Mouse (Mus musculus) hindbrain, embryonic 14.5 days (tissue): ENCODE measurements around the gene Klrb1f. TPM values are rescaled to one million over a fixed set of nuclear protein-coding genes. Genes with fewer than 3 reads are reported as not detected.
"Not testable (repeated sequence)": the region's sequence is repeated elsewhere in the genome, so short reads cannot be mapped to it uniquely, and the experiment has no call there.

Experiments
- ATAC-seq: fragments of 200-750 bp; cut with Nextera tagmentation; 2 replicates; pipeline ENCODE4 v1.8.0; 2017; ENCODE audit warnings: moderate number of reproducible peaks, mild to moderate bottlenecking, moderate TSS enrichment, moderate library complexity; ENCODE audit not compliant: low FRiP score
- DNase-seq: peaks from one replicate; pipeline ENCODE4 v3.0.0-alpha.2; 2015; ENCODE audit warnings: low spot score
- H3K27ac ChIP-seq: fragments of 300-500 bp; sonication (generic); 2 replicates; pipeline ENCODE4 v1.5.1; 2014; ENCODE audit warnings: mild to moderate bottlenecking, moderate library complexity
- H3K27me3 ChIP-seq: fragments of 300-500 bp; sonication (generic); 2 replicates; pipeline ENCODE4 v1.6.1; 2014; ENCODE audit warnings: mild to moderate bottlenecking, low read length, mixed read lengths; ENCODE audit not compliant: control insufficient read depth, insufficient read depth
- H3K36me3 ChIP-seq: fragments of 300-500 bp; sonication (generic); replicated peaks from 2 replicates; pipeline ENCODE4 v1.6.1; 2014; ENCODE audit not compliant: control insufficient read depth, insufficient read depth
- H3K4me1 ChIP-seq: fragments of 300-500 bp; sonication (generic); replicated peaks from 2 replicates; pipeline ENCODE4 v1.6.1; 2014; ENCODE audit warnings: antibody characterized with exemption, low read length, mixed read lengths; ENCODE audit not compliant: control insufficient read depth, insufficient read depth
- H3K4me2 ChIP-seq: fragments of 300-500 bp; sonication (generic); replicated peaks from 2 replicates; pipeline ENCODE4 v1.6.1; 2014; ENCODE audit warnings: mild to moderate bottlenecking, moderate library complexity
- H3K4me3 ChIP-seq: fragments of 300-500 bp; sonication (generic); replicated peaks from 2 replicates; pipeline ENCODE4 v1.5.1; 2014; ENCODE audit warnings: mild to moderate bottlenecking, low read length
- H3K9ac ChIP-seq: fragments of 300-500 bp; sonication (generic); 2 replicates; pipeline ENCODE4 v1.6.1; 2014
- H3K9me3 ChIP-seq: fragments of 300-500 bp; sonication (generic); 2 replicates; pipeline ENCODE4 v1.6.1; 2016; ENCODE audit warnings: low read length; ENCODE audit not compliant: control insufficient read depth
- WGBS: fragments of 180-500 bp; shearing (Covaris S2); extraction: QIAGEN DNeasy Blood & Tissue Kit; methylation state at CpG from one replicate; pipeline ENCODE4 v1.1.7; 2014; 5-methylcytosine and 5-hydroxymethylcytosine counted together
- polyA plus RNA-seq: library from polyadenylated mRNA; unstranded; fragments of >200 nt; fragmentation: Nextera tagmentation; extraction: Ambion mirVana; gene quantifications from 2 replicates; pipeline ENCODE4 v1.2.1, GENCODE M21; 2014

Klrb1f gene
- polyA plus RNA-seq, 1 experiment from 2014 or later = 0.62 TPM

DNA sequence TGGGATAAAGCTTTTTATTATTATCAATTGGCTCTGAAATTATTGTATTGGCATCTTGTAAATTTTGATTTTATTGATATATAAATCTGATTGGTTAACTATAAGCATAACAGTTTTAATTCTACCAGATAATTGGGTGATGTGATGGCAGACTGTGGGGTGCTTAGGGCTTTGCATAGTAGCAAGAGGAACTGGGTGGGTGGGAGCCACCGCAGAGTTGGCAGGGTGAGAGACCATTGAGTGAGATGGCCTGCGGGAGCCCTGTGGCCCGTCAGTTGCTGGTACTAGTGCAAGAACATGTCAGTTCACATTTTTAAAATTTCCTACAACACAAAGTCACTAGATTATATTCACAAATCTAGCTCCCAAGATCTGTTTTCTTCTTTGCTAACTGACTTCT lies 20.2 kb downstream of the Klrb1f start:
- Histone ChIP-seq H3K27ac (no peak overlapping the region), H3K4me2 (no peak overlapping the region), H3K9me3 (no peaks in the 10 kb centered on the region), H3K4me1 (no peaks in the 10 kb centered on the region), H3K9ac (no peak overlapping the region), H3K27me3 (no peaks in the 10 kb centered on the region), H3K36me3 (no peaks in the 10 kb centered on the region), H3K4me3 (no peak overlapping the region)
- ATAC-seq (no peak), DNase-seq (no peak)
- 83% methylated on average over 3 of the region's 3 CpGs for WGBS

DNA sequence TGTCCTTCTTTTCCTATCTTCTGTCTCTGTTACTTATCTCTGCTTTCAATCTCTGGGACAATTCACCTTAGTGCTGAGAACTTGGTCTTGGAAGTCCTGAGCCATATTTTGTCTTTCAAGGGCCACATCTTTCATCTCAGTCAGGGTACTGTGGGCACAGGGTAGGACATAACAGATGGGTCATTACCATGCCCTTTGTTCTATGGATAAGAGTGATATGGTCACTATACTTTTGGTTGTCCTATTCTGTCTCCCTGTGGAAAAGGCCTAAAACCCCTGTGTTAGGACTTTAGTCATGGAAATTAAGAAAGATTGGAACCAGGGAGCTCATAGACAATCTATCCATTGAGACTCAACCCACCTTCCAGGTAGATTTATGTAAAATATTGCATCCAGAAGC lies 20.8 kb downstream of the Klrb1f start:
- ATAC-seq = no peak
- Histone ChIP-seq H3K4me3 (no peak overlapping the region), H3K27ac (no peak overlapping the region), H3K27me3 (no peaks in the 10 kb centered on the region), H3K4me1 (no peaks in the 10 kb centered on the region), H3K9me3 (no peaks in the 10 kb centered on the region), H3K9ac (no peak overlapping the region), H3K36me3 (no peaks in the 10 kb centered on the region), H3K4me2 (no peak overlapping the region)
- DNase-seq = no peak

DNA sequence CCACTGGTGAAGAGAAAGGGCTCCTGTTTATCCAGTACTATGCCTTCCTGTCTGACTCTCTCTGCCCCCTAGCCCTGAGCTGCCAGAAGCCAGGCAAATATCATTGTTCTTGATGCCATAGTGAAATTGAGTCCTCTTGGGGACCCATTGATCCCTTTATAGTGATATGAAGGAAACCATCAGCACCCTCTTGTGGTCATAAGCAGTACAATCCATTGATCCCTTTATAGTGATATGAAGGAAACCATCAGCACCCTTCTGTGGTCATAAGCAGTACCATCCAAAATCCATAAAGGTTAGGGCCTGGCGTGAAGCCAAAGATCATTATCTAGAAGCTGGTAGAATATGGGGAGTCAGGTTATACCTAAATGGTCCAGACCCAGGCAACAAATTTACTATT lies 21.3 kb downstream of the Klrb1f start:
- no peak overlapping the region for H3K27ac ChIP-seq
- H3K4me1 ChIP-seq = no peaks in the 10 kb centered on the region
- H3K9ac ChIP-seq = no peak overlapping the region
- H3K27me3 ChIP-seq = no peaks in the 10 kb centered on the region
- DNase-seq = peak; percentile 67
- no peaks in the 10 kb centered on the region for H3K9me3 ChIP-seq
- no peaks in the 10 kb centered on the region for H3K36me3 ChIP-seq
- H3K4me3 ChIP-seq = no peak overlapping the region
- no peak overlapping the region for H3K4me2 ChIP-seq
- ATAC-seq = peak; percentile 69; the same call in 1 of the 2 replicates
- 70% methylated on average over 1 of the region's 1 CpGs for whole genome bisulfite sequencing

DNA sequence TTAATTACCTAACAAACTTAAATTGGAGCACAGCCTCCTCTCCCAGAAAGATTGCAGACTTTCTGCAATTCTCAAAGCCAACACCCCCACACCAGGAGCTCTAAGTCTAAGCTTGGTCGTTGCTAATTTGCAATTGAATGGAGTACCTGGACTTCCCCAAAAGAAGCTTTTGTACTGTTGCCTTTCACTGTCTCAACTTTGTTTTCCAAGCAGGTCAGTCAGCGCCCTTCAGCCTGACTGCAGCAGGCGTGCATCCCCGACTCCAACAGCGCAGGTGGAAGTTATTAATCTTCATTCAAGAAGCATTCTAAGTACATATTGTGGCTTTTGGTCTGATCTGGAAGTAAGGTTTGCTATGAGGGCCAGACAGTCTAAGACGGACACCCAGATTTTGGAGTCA lies 39.4 kb downstream of the Klrb1f start:
- no peaks in the 10 kb centered on the region for H3K9me3 ChIP-seq
- H3K36me3 ChIP-seq = no peaks in the 10 kb centered on the region
- no peak overlapping the region for H3K9ac ChIP-seq
- H3K27ac ChIP-seq = no peak overlapping the region
- no peak for ATAC-seq
- 73% methylated on average over 6 of the region's 6 CpGs for WGBS
- H3K4me3 ChIP-seq = no peak overlapping the region
- no peaks in the 10 kb centered on the region for H3K27me3 ChIP-seq
- DNase-seq = no peak
- no peaks in the 10 kb centered on the region for H3K4me1 ChIP-seq
- no peak overlapping the region for H3K4me2 ChIP-seq

DNA sequence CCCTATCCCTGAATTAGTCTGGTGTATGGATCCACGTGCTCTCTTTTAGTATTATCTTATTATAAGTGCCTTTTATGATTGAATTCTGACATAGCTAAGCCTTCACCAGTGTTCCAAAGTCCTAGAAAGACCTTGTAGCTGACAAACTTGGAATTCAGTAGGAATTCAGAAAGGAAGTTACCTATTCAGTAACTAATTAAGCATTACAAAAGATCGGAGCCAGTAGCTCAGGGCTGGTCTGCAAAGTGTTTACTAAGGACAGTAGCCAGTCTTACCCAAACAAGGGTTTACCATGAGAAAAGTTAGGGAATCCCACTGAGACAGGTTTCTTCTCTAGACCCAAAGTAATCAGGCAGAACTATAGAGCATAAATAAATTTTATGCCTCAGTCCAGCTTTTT lies 40.3 kb downstream of the Klrb1f start:
- not testable (repeated sequence) for H3K9ac ChIP-seq, H3K9me3 ChIP-seq, H3K4me2 ChIP-seq, ATAC-seq, H3K27ac ChIP-seq, H3K27me3 ChIP-seq, H3K4me1 ChIP-seq, H3K36me3 ChIP-seq, H3K4me3 ChIP-seq, DNase-seq
- 81% methylated on average over 2 of the region's 2 CpGs for WGBS

DNA sequence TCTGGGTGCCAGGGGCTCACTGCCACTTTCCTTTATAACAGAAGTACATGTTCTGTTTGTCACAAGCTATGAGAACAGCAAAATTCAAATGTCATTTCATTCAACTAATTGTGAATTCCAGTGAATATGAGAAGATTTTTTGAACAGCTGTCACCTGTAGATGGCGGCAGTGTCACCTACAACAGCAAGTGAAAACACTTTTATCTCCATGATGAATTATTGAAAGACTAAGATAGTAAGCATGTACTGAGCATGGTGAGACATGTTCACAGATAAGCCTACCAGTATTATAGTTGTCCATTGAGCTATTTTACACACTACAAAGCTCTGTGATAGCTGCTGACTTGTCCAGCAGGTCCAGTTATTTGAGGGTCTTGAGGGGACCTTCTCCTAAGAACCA lies 42.5 kb downstream of the Klrb1f start:
- 86% methylated on average over 1 of the region's 1 CpGs for WGBS
- H3K9me3 ChIP-seq = no peaks in the 10 kb centered on the region
- H3K27me3 ChIP-seq = no peaks in the 10 kb centered on the region
- H3K4me1 ChIP-seq = no peaks in the 10 kb centered on the region
- H3K36me3 ChIP-seq = no peaks in the 10 kb centered on the region
- no peak for ATAC-seq
- no peak overlapping the region for H3K4me3 ChIP-seq
- H3K4me2 ChIP-seq = no peak overlapping the region
- no peak overlapping the region for H3K27ac ChIP-seq
- no peak for DNase-seq
- no peak overlapping the region for H3K9ac ChIP-seq

DNA sequence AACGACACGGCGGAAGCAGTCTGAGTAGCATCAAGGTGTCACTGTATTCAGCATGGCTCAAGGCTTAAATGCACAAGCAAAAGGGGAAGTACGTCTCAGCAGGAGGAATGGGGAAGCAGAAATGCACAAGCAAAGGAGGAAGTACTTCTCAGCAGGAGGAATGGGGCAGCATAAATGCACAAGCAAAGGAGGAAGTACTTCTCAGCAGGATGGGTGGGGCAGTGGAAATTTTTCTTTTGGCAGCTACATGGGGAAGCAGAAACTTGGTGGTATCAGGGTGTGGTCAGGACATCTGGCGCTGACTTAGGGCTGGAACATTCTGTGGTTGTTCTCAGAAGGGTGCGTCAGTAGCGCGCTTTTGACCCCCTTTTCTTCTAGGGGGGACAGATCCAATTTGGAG lies 42.9 kb downstream of the Klrb1f start:
- WGBS = 96% methylated on average over 8 of the region's 8 CpGs
- not testable (repeated sequence) for H3K4me2 ChIP-seq, DNase-seq

DNA sequence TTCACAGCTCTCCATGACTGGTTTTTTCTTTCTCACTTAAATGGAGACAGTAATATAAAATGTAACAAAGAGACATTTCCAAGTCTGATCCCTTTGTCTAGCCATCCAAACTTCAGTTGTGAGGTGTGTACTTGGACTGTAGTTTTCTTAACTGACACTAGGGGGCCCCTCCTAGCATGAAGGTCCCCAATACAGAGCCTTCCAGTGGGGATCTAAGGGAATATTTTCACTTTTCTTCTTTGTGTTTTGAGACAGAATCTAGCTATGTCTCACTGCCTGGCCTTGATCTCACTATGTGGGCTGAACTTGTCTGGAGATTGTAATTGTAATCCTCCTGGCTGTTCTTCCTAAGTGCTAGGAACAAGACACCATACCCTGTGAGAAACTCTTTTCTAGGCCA lies 49.5 kb downstream of the Klrb1f start:
- Histone ChIP-seq H3K27ac (no peak overlapping the region), H3K27me3 (no peaks in the 10 kb centered on the region), H3K9ac (no peak overlapping the region), H3K4me1 (no peaks in the 10 kb centered on the region), H3K9me3 (no peaks in the 10 kb centered on the region), H3K4me3 (no peak overlapping the region), H3K4me2 (no peak overlapping the region), H3K36me3 (no peaks in the 10 kb centered on the region)
- ATAC-seq (no peak), DNase-seq (peak; percentile 32)

More for the DNA sequence above, 42.9 kb downstream of the Klrb1f start:
- ATAC-seq, H3K9me3 ChIP-seq, H3K9ac ChIP-seq, H3K27ac ChIP-seq, H3K36me3 ChIP-seq, H3K4me1 ChIP-seq, H3K27me3 ChIP-seq, H3K4me3 ChIP-seq: not testable (repeated sequence)

DNA sequence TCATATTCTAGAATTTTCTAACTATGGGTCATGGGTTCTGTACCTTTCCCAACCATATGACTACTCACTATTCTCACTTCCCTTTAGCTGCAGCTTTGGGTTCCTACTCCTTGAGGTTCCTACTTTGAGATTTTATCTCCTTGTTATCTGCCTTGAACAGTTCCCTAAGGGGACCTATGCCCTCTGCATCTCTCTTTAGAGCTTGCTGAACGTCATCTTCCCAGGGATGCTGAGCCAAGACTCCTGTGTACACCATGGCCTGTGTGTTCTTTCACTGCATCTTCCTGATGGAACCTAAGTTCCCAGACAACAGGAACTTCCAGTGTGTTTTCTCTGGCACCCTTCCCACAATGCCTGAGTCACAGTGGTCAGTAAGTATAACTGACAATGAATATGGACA lies 52.2 kb downstream of the Klrb1f start:
- Histone ChIP-seq H3K27ac (no peak overlapping the region), H3K27me3 (no peaks in the 10 kb centered on the region), H3K9me3 (no peaks in the 10 kb centered on the region), H3K36me3 (no peaks in the 10 kb centered on the region), H3K4me3 (no peak overlapping the region), H3K9ac (no peak overlapping the region), H3K4me1 (no peaks in the 10 kb centered on the region), H3K4me2 (no peak overlapping the region)
- 63% methylated on average over 1 of the region's 1 CpGs for WGBS
- ATAC-seq (no peak), DNase-seq (no peak)

DNA sequence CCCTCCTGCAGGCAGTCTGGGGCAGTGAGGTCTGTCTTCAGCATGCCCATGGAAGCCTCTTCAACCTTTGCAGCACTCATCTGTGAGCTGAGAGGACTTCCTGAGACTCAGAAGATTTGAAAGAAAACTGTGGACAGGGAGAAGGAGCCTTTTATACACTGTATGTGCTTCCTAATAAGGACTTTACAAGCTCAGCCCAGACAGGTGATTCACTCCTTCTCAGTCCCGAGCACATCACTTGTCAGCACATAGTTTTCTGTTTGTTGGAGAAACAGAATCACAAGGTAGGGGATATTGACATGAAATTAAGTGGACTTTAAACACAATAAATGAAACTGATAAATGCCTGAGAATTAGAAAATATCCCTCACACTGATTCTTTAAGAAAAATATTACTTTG lies 55.1 kb downstream of the Klrb1f start, which contains the start of gene Clec2e:
Clec2e (minus strand) TSS at position 120 of the 400 bp plus-strand sequence.
- H3K36me3 ChIP-seq, H3K4me2 ChIP-seq, H3K27ac ChIP-seq, ATAC-seq, H3K9me3 ChIP-seq, H3K4me1 ChIP-seq, H3K4me3 ChIP-seq, DNase-seq, H3K27me3 ChIP-seq, H3K9ac ChIP-seq: not testable (repeated sequence)
- WGBS = 77% methylated on average over 1 of the region's 1 CpGs
